Mouse (Mus musculus) kidney, postnatal 10 days (tissue): ENCODE data around the gene Tex9.

Experiments
- DNase-seq: peaks from one replicate; pipeline ENCODE4 v3.0.0; 2021; ENCODE audit warnings: mixed read lengths

The Tex9 gene

GRCm38 (mm10) chr9:72492194-72492565 lies at the start of gene Tex9:
Gene Tex9, minus strand, starts transcription at chr9:72492212.
- DNase-seq = no peak

GRCm38 (mm10) chr9:72537086-72537485 lies 45.1 kb upstream of the Tex9 start:
- DNase-seq = peak; percentile 14

DNA sequence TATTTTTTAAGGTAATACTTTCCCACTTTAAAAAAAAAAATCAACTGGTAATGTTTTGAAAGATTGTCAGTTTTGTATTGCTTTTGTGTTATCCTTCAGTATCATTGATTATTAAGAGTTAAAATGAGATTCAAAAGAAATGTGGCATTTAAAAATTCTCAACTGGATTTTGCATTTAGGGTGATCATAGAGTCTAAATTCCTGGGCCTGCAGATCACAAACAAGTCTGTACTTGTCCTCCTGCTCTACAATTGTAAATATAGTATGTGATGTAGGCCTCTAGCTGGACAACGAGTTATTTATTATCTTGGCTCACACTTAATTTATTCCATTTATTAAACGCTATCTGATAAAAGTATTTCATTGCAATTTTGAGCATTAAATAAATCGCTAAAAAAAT lies 43.4 kb upstream of the Tex9 start:
- no peak for DNase-seq

- DNase-seq = no peak
Measured at GRCm38 (mm10) chr9:72534985-72535384, 43.0 kb upstream of the Tex9 start.

GRCm38 (mm10) chr9:72533089-72533415 lies 41.0 kb upstream of the Tex9 start:
- no peak for DNase-seq

DNA sequence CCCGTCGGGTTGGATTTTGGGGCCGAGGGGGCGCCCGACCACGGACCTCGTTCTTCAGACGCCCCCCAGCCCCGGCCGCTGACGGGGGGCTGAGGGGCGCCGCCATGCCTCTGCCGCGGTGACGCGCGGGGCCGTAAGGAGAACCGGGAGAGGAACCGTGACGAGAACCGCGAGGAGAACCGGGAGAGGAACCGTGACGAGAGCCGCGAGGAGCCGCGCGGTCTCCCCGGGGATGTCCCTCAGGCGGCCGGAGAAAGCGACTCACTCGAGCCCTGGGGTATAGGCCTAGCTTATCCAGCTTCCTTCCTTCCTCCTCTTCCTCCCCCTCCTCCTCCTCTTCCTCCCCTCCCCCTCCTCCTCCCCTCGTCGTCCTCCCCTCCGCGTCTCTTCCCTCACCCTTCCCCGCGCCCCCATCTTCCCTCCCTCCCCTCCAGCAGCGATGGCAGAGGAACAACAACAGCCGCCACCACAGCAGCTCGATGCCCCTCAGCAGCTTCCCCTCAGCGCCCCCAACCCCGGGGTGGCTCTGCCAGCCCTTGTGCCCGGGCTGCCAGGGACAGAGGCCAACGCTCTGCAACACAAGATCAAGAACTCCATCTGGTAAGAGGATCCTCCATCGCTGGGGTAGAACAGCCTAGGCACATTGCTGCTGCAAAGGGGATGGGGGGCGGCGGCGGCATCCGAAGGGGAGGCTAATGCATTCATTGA lies 40.5 kb upstream of the Tex9 start:
- DNase-seq = peak; percentile 70

GRCm38 (mm10) chr9:72531996-72532380 lies 40.0 kb upstream of the Tex9 start, which contains the start of gene Rfx7:
Gene Rfx7, plus strand, starts transcription at chr9:72532240.
- peak; percentile 87 for DNase-seq

GRCm38 (mm10) chr9:72531291-72531995 lies 39.4 kb upstream of the Tex9 start:
- peak; percentile 83 for DNase-seq

- peak; percentile 49 for DNase-seq
Measured at GRCm38 (mm10) chr9:72530824-72531223, 38.8 kb upstream of the Tex9 start.

GRCm38 (mm10) chr9:72530237-72530636 lies 38.2 kb upstream of the Tex9 start:
- DNase-seq = peak; percentile 92

- no peak for DNase-seq
Measured at GRCm38 (mm10) chr9:72526091-72526490, 34.1 kb upstream of the Tex9 start.

GRCm38 (mm10) chr9:72520849-72521248 lies 28.8 kb upstream of the Tex9 start:
- no peak for DNase-seq

DNA sequence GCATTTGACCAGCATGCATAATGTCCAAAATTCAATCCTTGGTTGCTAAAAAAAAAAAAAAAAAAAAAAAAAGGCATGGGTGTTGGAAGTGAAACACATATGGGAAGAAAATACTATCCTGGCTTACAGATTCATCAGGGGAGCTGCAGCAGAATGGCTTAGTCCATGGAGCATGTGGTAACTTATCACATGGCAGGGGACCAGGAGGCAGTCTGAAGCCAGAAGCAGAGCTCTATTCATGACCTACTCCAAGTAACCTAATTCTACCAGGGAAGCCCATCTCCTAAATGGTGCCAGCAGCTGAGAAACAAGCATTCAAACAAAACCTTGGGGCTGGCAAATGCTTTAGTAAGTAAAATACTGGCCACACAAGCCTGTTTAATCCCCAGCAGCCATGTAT lies 27.2 kb upstream of the Tex9 start:
- no peak for DNase-seq

GRCm38 (mm10) chr9:72515366-72515765 lies 23.4 kb upstream of the Tex9 start:
- DNase-seq = no peak

- DNase-seq = no peak
Measured at GRCm38 (mm10) chr9:72512229-72512981, 20.4 kb upstream of the Tex9 start.

DNA sequence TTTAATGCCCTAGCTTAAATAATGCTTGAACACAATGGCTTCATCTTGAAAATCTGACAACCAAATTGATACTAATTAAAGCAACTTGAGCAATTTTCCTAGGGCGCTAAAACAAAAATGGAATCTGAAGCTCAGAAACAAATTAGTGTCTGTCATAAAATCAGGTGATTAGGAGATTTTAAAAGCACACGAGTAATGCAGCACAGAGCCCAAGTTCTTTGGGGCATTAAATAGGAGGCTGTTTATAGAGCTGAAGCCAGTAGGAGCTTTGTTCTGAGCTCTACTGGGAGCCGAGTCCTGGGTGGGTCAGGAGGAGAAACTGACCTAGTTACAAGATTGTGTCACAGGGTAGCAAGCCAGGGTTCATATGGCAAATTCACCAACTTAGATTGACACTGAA lies 5.2 kb upstream of the Tex9 start:
- DNase-seq = no peak

DNA sequence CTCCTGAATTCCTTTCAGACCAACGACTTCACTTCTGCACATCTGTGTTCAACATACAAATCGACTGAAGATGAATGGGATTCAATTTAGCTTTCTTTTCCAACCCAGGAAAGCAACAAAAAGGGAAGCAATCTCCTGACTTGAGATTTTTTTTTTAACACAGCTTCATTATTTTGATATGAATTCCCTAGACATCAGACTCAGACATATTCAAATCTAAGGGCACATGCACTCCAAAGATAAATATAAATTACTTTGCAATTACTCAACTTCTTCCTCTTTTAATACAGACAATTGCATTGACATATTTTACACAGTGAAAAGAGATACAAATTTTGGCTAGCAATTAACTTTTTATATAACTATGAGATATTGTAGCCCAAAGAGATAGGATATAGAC lies 4.7 kb upstream of the Tex9 start:
- no peak for DNase-seq

- peak; percentile 17 for DNase-seq
Measured at GRCm38 (mm10) chr9:72493984-72494685, 2.1 kb upstream of the Tex9 start.

GRCm38 (mm10) chr9:72493465-72493864 lies 1.5 kb upstream of the Tex9 start:
- DNase-seq = no peak

- DNase-seq = peak; percentile 95
Measured at GRCm38 (mm10) chr9:72491559-72492193, 336 bp downstream of the Tex9 start.

DNA sequence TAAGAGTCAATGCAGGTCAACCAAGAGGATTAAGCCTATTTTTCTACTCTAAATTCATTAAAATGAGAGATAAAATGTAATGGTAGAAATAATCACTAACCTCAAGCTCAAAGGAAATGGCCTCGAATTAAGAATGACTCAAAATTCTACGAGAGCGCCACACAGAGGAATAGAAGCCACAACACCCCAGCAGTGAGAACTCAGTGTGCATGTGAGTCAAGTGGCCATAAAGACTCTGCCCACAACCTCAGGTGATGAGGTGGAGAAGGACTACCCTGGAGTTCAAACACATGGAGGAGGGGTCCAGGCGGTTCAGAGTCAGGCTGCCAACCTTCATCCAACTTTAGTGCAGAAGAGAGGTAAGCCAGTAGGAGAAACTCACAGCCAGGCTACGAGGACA lies 2.9 kb downstream of the Tex9 start:
- DNase-seq = no peak

DNA sequence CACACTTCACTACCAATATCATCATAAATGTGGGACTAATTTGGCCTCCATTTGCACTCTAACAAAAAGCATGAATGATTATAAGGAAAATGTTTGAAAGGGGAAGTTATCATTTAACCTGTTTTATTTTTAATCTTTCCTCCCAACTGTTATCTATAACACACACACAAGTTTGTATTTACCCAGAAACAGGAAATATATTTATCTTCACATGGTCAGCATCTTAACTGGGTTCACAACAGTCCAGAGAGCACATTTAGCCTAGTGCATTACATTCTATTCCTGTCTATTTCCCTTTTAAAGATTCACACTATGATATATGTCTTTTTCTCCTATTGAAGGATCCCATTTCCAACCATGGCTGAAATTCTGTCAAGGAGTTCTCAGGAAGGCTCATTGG lies 3.5 kb downstream of the Tex9 start:
- no peak for DNase-seq

GRCm38 (mm10) chr9:72479276-72479675 lies 12.7 kb downstream of the Tex9 start:
- no peak for DNase-seq
